Mouse (Mus musculus) fat pad, adult 2 months (tissue): Measurements from ENCODE around the gene Fkbp1a.

ENCODE experiments used
- DNase-seq: peaks from one replicate; pipeline ENCODE4 v3.0.0-alpha.2; 2011; ENCODE audit warnings: low read depth, low spot score; ENCODE audit errors: extremely low read depth

Fkbp1a gene

DNA sequence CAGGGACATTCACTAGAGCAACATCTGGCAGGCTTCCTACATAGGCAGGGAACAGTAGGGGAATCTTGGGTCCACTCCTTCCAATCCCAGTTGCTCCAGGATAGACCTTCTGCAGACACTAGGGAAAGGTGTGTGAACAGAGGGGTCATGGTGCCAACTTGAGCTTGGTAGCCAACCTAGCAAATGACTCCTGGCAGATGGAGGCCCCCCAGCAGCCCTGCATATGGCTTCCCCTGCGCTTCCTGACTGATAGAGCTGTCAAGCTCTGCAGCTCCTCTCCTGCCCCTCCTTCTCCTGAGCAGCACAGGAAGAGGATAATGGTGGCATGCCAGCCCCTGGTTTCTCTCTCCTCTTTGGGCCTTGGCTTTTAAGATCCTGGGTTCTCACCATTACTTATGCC lies 66.2 kb downstream of the Fkbp1a start:
- DNase-seq, result no peak

DNA sequence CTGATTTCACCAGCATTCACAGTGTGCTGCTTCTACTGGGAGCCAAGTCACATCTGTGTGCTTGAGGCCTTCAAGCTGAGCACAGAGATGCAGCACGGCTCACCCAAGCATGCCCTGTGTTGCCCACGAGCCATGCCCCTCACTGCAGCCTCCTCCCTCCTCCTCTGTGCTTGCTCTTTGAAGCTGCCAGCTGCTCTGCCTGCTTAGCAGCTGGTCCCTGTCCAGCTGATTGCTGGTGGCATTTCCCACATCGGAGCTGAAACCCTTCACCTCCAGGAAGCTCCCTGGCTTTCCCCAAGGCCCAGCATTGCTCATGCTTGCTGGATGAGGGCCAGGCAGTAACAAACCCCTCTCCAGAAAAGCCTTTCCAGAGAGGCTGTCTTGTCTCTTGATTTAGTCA lies 67.7 kb downstream of the Fkbp1a start:
- DNase-seq, result no peak
